Mouse (Mus musculus) heart, adult 2 months (tissue): ENCODE measurements at regions not wholly inside any gene's neighbourhood (a gene's known extent, or its start where the extent isn't known, plus 50 kb on each side); places are given as distances from the start of the nearest gene placed in this dataset.

Experiments
- CTCF ChIP-seq: fragments of 200-600 bp; IDR thresholded peaks from 2 replicates; pipeline ENCODE4 v1.8.1; 2022; ENCODE audit warnings: antibody characterized with exemption, mild to moderate bottlenecking, moderate library complexity
- POLR2A ChIP-seq: fragments of 200-500 bp; IDR thresholded peaks from 2 replicates; pipeline ENCODE4 v1.6.1; 2011; ENCODE audit warnings: mild to moderate bottlenecking, low read depth, low read length, control low read depth; ENCODE audit not compliant: insufficient read depth

- TF ChIP-seq CTCF (no peak), POLR2A (no peak)
Observed at GRCm38 (mm10) chr8:46420476-46420875, 50.4 kb upstream of the Acsl1 start.
